Mouse (Mus musculus) neural tube, embryonic 14.5 days (tissue): ENCODE data around the gene Olfr49. TPM values are rescaled to one million over a fixed set of nuclear protein-coding genes. Genes with fewer than 3 reads are reported as not detected.

ENCODE experiments used
- ATAC-seq: fragments of 200-750 bp; cut with Nextera tagmentation; 2 replicates; pipeline ENCODE4 v1.8.0; 2017; ENCODE audit warnings: low read depth, mild to moderate bottlenecking, moderate TSS enrichment, moderate library complexity
- H3K27ac ChIP-seq: fragments of 300-500 bp; sonication (generic); 2 replicates; pipeline ENCODE4 v1.5.1; 2014; ENCODE audit warnings: low read depth, mild to moderate bottlenecking, control low read depth, low read length, moderate library complexity, mixed read lengths
- H3K27me3 ChIP-seq: fragments of 300-500 bp; sonication (generic); 2 replicates; pipeline ENCODE4 v1.6.1; 2014; ENCODE audit warnings: low read length; ENCODE audit not compliant: control insufficient read depth, insufficient read depth
- H3K36me3 ChIP-seq: fragments of 300-500 bp; sonication (generic); 2 replicates; pipeline ENCODE4 v1.6.1; 2014; ENCODE audit warnings: low read length, mixed read lengths; ENCODE audit not compliant: control insufficient read depth, insufficient read depth
- H3K4me1 ChIP-seq: fragments of 300-500 bp; sonication (generic); 2 replicates; pipeline ENCODE4 v1.6.1; 2014; ENCODE audit warnings: low read length; ENCODE audit not compliant: control insufficient read depth, insufficient read depth
- H3K4me2 ChIP-seq: fragments of 300-500 bp; sonication (generic); 2 replicates; pipeline ENCODE4 v1.6.1; 2014; ENCODE audit warnings: mild to moderate bottlenecking, low read depth, low read length, control low read depth
- H3K4me3 ChIP-seq: fragments of 300-500 bp; sonication (generic); 2 replicates; pipeline ENCODE4 v1.5.1; 2014; ENCODE audit warnings: low read depth, low read length, control low read depth, mixed read lengths
- H3K9ac ChIP-seq: fragments of 300-500 bp; sonication (generic); replicated peaks from 2 replicates; pipeline ENCODE4 v1.6.1; 2014; ENCODE audit warnings: low read depth, mild to moderate bottlenecking, control low read depth, low read length, mixed read lengths
- H3K9me3 ChIP-seq: fragments of 300-500 bp; sonication (generic); 2 replicates; pipeline ENCODE4 v1.6.1; 2016; ENCODE audit warnings: low read length; ENCODE audit not compliant: control insufficient read depth
- WGBS: fragments of 180-500 bp; shearing (Covaris S2); extraction: QIAGEN DNeasy Blood & Tissue Kit; methylation state at CpG from one replicate; pipeline ENCODE4 v1.1.7; 2014; 5-methylcytosine and 5-hydroxymethylcytosine counted together
- polyA plus RNA-seq: library from polyadenylated mRNA; unstranded; fragments of >200 nt; fragmentation: Nextera tagmentation; extraction: Ambion mirVana; gene quantifications from 2 replicates; pipeline ENCODE4 v1.2.1, GENCODE M21; 2014

Olfr49 gene
- not detected in 2 replicates for polyA plus RNA-seq

GRCm38 (mm10) chr14:54284839-54285238 is at the start of gene Olfr49:
Gene Olfr49 (minus strand): TSS chr14:54284939.
- 85% methylated on average over 1 of the region's 1 CpGs for WGBS
- no peak within 1 kb of the TSS for H3K4me2 ChIP-seq
- H3K27ac ChIP-seq, result no peak within 1 kb of the TSS
- no peak within 1 kb of the TSS for H3K4me3 ChIP-seq
- no peak within 1 kb of the TSS for H3K9ac ChIP-seq
- no peaks in the 10 kb centered on the region for H3K27me3 ChIP-seq
- ATAC-seq, result no peak
- H3K9me3 ChIP-seq, result no peaks in the 10 kb centered on the region
- H3K36me3 ChIP-seq, result no peaks in the 10 kb centered on the region
- no peaks in the 10 kb centered on the region for H3K4me1 ChIP-seq

DNA sequence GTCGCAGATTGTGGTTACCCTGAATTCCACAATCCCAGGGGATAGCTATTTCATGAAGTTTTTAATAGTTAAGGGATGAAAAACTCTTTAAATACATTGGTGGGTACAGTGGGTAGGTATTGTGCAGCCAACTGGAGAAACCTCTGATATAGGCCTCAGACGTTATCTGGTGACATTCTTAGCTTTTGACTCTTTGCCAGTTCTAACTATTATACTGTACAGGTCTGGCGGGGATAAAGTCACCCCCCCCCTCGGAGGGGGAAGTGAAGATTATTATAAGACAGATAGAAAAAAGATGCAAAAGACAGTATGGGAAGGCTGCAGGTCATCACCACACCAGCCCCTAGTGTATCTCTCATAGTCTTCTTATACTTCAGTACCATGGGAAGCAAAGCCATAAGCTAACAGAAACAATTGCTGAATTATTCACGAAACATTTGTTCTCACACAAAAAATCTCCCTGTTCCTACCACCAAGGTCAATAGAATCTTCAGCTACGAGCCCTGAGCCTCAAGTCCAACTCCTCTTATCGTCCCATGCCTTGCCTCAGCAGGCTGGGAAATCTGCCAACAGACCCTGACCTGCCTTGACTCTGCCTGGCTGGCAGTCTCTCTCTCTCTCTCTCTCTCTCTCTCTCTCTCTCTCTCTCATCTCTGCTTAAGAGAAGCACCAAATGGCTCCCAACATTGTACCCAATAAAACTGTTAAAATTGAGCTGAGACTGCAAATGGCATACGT is 48.9 kb upstream of the Olfr49 start:
- H3K27ac ChIP-seq, result no peak overlapping the region

GRCm38 (mm10) chr14:54332176-54333074 is 47.7 kb upstream of the Olfr49 start:
- 35% methylated on average over 5 of the region's 5 CpGs for WGBS
- Histone ChIP-seq H3K4me2 (no peak overlapping the region), H3K4me1 (no peaks in the 10 kb centered on the region), H3K27ac (no peak overlapping the region), H3K9ac (no peak overlapping the region), H3K36me3 (no peaks in the 10 kb centered on the region), H3K9me3 (no peaks in the 10 kb centered on the region), H3K27me3 (no peaks in the 10 kb centered on the region), H3K4me3 (no peak overlapping the region)
- ATAC-seq, result peak; percentile 38; the same call in 1 of the 2 replicates

More for the DNA sequence above, 48.9 kb upstream of the Olfr49 start:
- H3K9me3 ChIP-seq, result no peaks in the 10 kb centered on the region
- no peak for ATAC-seq
- H3K27me3 ChIP-seq, result no peaks in the 10 kb centered on the region
- WGBS, result 71% methylated on average over 8 of the region's 8 CpGs
- H3K4me1 ChIP-seq, result no peaks in the 10 kb centered on the region
- H3K4me3 ChIP-seq, result no peak overlapping the region
- H3K4me2 ChIP-seq, result no peak overlapping the region
- H3K9ac ChIP-seq, result no peak overlapping the region
- no peaks in the 10 kb centered on the region for H3K36me3 ChIP-seq

DNA sequence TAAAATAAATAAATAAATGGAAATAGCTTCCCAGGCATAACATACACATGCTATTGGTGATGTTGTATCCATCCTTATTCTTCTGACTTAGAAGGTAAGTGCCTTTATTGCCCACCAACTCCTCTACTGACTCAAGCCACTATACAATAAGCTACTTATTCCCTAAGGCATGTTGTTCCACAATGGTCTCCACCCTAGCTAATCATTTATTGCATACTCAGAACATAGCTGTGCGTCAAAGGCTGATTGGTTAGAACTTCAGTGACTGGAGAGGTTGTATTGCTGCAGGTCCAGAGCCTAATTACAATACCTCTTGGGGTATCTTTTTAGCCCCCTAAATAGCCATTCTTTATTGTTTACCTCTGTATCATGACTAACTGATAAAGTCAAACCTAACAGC is 46.4 kb upstream of the Olfr49 start:
- no peaks in the 10 kb centered on the region for H3K36me3 ChIP-seq
- H3K4me3 ChIP-seq, result no peak overlapping the region
- H3K4me2 ChIP-seq, result no peak overlapping the region
- no peaks in the 10 kb centered on the region for H3K9me3 ChIP-seq
- no peak overlapping the region for H3K27ac ChIP-seq
- no peaks in the 10 kb centered on the region for H3K4me1 ChIP-seq
- H3K27me3 ChIP-seq, result no peaks in the 10 kb centered on the region
- WGBS, result 78% methylated on average over 1 of the region's 1 CpGs
- no peak overlapping the region for H3K9ac ChIP-seq
- ATAC-seq, result no peak

GRCm38 (mm10) chr14:54329201-54329600 is 44.5 kb upstream of the Olfr49 start:
- Histone ChIP-seq H3K27ac (no peak overlapping the region), H3K36me3 (no peaks in the 10 kb centered on the region), H3K9me3 (no peaks in the 10 kb centered on the region), H3K9ac (no peak overlapping the region), H3K4me3 (no peak overlapping the region), H3K4me1 (no peaks in the 10 kb centered on the region), H3K4me2 (no peak overlapping the region), H3K27me3 (no peaks in the 10 kb centered on the region)
- WGBS, result 49% methylated on average over 9 of the region's 9 CpGs
- ATAC-seq, result no peak

DNA sequence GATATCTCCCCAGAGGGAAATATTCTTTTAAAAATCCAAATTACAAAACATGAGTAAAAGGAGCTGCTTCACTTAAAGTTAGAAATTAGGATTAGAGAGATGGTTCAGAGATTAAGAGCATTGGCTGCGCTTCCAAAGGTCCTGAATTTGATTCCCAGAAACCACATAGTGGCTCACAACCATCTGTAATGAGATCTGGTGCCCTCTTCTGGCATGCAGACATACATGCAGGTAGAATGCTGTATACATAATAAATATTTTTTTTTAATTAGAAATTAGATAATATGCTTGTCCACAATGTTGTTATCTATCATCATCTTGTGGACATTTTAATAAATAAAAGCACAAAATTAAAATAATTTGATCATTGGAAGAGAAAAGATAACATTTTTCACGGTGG is 43.8 kb upstream of the Olfr49 start:
- Histone ChIP-seq H3K27ac (no peak overlapping the region), H3K9ac (no peak overlapping the region), H3K36me3 (no peaks in the 10 kb centered on the region), H3K4me2 (no peak overlapping the region), H3K27me3 (no peaks in the 10 kb centered on the region), H3K4me1 (no peaks in the 10 kb centered on the region), H3K4me3 (no peak overlapping the region), H3K9me3 (no peaks in the 10 kb centered on the region)
- no peak for ATAC-seq
- 79% methylated on average over 2 of the region's 2 CpGs for WGBS

DNA sequence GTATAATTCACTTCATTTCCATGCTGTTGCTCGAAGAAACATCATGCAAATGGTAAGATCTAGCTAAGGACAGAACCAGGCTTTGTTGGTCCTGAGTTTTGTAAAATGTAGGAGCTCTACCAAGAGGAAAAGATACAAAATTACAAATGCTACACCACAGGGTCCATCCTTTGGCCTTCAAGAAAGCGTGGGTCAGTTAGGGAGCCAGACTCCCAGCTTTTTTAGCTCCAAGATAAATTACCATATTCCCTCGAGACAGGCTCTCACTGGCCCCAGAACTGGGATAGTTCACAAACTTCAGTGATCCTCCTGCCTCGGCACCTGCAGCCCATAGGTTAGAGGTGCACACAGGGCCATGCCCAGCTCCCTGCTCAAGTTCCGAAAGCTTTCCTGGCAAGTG is 39.7 kb upstream of the Olfr49 start:
- no peak for ATAC-seq
- no peaks in the 10 kb centered on the region for H3K27me3 ChIP-seq
- no peak overlapping the region for H3K27ac ChIP-seq
- 0 out of 2 replicates have a peak, but pooled peaks cover 3% of the 10 kb centered on the region for H3K9me3 ChIP-seq
- WGBS, result 80% methylated on average over 5 of the region's 5 CpGs
- H3K4me3 ChIP-seq, result no peak overlapping the region
- no peaks in the 10 kb centered on the region for H3K4me1 ChIP-seq
- H3K36me3 ChIP-seq, result no peaks in the 10 kb centered on the region
- no peak overlapping the region for H3K9ac ChIP-seq
- no peak overlapping the region for H3K4me2 ChIP-seq

GRCm38 (mm10) chr14:54321556-54322376 is 37.0 kb upstream of the Olfr49 start:
- Histone ChIP-seq H3K9ac (no peak overlapping the region), H3K27ac (no peak overlapping the region), H3K9me3 (0 out of 2 replicates have a peak, but pooled peaks cover 3% of the 10 kb centered on the region), H3K36me3 (no peaks in the 10 kb centered on the region), H3K4me2 (no peak overlapping the region), H3K27me3 (no peaks in the 10 kb centered on the region), H3K4me1 (no peaks in the 10 kb centered on the region), H3K4me3 (no peak overlapping the region)
- ATAC-seq, result no peak
- WGBS, result 69% methylated on average over 18 of the region's 18 CpGs
